8 mouse cellular contexts compared by ENCODE assay signal in genomic region chr4:151044037-151044943, GRCm38 (mm10). TPM values are rescaled to one million over a fixed set of nuclear protein-coding genes. Genes with fewer than 3 reads are reported as not detected.
DNase-seq lines count a peak whose midpoint lies in the region; ATAC-seq and TF ChIP-seq lines count a peak whose summit lies in the region.

Per3 (minus strand) TSS chr4:151044665.

- H3K27ac ChIP-seq in hindbrain, embryonic 10.5 days, result peak within 1 kb of the TSS; percentile 89
- H3K27ac ChIP-seq in lung, postnatal 0 days (ENCODE audit: low read length), result peak within 1 kb of the TSS; percentile 93

- 0 out of 2 replicates have a peak, but pooled peaks have one; percentile 23 for TF ChIP-seq CTCF in lung, postnatal 0 days (IDR thresholded peaks at IDR 0.05)

- H3K9me3 ChIP-seq in hindbrain, embryonic 10.5 days, result no peaks in the 10 kb centered on the region
- H3K9me3 ChIP-seq in lung, postnatal 0 days (ENCODE audit: low read length), result no peaks in the 10 kb centered on the region

- WGBS in hindbrain, embryonic 10.5 days, result under 1% methylated on average over 79 of the region's 79 CpGs
- WGBS in lung, postnatal 0 days, result under 1% methylated on average over 69 of the region's 79 CpGs

- DNase-seq in MN1 (ENCODE audit: low spot score), result peak; percentile 96
- peak; percentile 99 for DNase-seq in cerebellum, adult 9-10 months
- peak; percentile 95 for DNase-seq in hindbrain, embryonic 10.5 days (ENCODE audit: low spot score)
- peak; percentile 97 for DNase-seq in layer of hippocampus, adult 9-11 months
- DNase-seq in lung, postnatal 0 days (ENCODE audit: low spot score), result peak; percentile 97
- peak; percentile 96 for DNase-seq in ovary, postnatal 14 days (ENCODE audit: low spot score)
- peak; percentile 94 for DNase-seq in thymus, postnatal 14 days

- peaks cover 11% of the 10 kb centered on the region for H3K27me3 ChIP-seq in hindbrain, embryonic 10.5 days (ENCODE audit: insufficient read depth, poor library complexity, severe bottlenecking)
- H3K27me3 ChIP-seq in lung, postnatal 0 days (replicated peaks; ENCODE audit: insufficient read depth, low read length), result no peaks in the 10 kb centered on the region

- peak within 1 kb of the TSS; percentile 97 for H3K4me2 ChIP-seq in lung, postnatal 0 days (replicated peaks; ENCODE audit: low read depth, low read length)

- ATAC-seq in frontal cortex, adult (ENCODE audit: low TSS enrichment), result peak; percentile 60
- ATAC-seq in lung, postnatal 0 days, result peak; percentile 95

- no peak for TF ChIP-seq EP300 in lung, postnatal 0 days (IDR thresholded peaks at IDR 0.05)

- H3K4me1 ChIP-seq in hindbrain, embryonic 10.5 days (replicated peaks), result peaks cover 23% of the 10 kb centered on the region
- H3K4me1 ChIP-seq in lung, postnatal 0 days (ENCODE audit: insufficient read depth, low read depth, low read length), result peaks cover 5% of the 10 kb centered on the region; the same call in 1 of the 2 replicates

- peak within 1 kb of the TSS; percentile 76 for H3K9ac ChIP-seq in lung, postnatal 0 days (replicated peaks; ENCODE audit: low read depth)

- peak within 1 kb of the TSS; percentile 71 for H3K4me3 ChIP-seq in hindbrain, embryonic 10.5 days
- peak within 1 kb of the TSS; percentile 55 for H3K4me3 ChIP-seq in lung, postnatal 0 days (ENCODE audit: low read depth, low read length)

- peaks cover 28% of the 10 kb centered on the region for H3K36me3 ChIP-seq in hindbrain, embryonic 10.5 days
- no peaks in the 10 kb centered on the region; the same call in 1 of the 2 replicates for H3K36me3 ChIP-seq in lung, postnatal 0 days (ENCODE audit: insufficient read depth, low read length)

RNA-seq across cellular contexts. Expression of gene Per3, which starts in this region (rescaled TPM):
- 4.3 and 5.7 TPM in 2 replicates for polyA plus RNA-seq in hindbrain, embryonic 10.5 days (2016; fragmentation: Nextera tagmentation; extraction: Ambion mirVana)
- 22.9 and 27.1 TPM in 2 replicates for polyA plus RNA-seq in lung, postnatal 0 days (2015; fragmentation: Nextera tagmentation; extraction: Ambion mirVana)

Comparison
In these comparisons a context has a peak if more than half of its experiments do, and no peak if none do; other contexts are left out.
1. Peak in every context shown above with its lines: DNase-seq, ATAC-seq, H3K4me3 ChIP-seq and H3K27ac ChIP-seq.